Mouse (Mus musculus): ENCODE results near the gene Atf7.

- TF ChIP-seq POLR2A (IDR thresholded peaks at IDR 0.05; ENCODE audit: low read depth, low read length), result no peak
- TF ChIP-seq CTCF (IDR thresholded peaks at IDR 0.05; ENCODE audit: extremely low read depth, insufficient read depth, insufficient read length, insufficient replicate concordance), result no peak
Observed at GRCm38 (mm10) chr15:102572081-102572480, 53.2 kb downstream of the Atf7 start.
